Mouse (Mus musculus) thymus, adult 2 months (tissue): ENCODE measurements around the gene Mmd2.

ENCODE experiments used
- CTCF ChIP-seq: fragments of 200-500 bp; IDR thresholded peaks from 2 replicates; pipeline ENCODE4 v1.5.1; 2012; ENCODE audit warnings: mild to moderate bottlenecking, control low read depth, low read length, moderate library complexity, borderline replicate concordance; ENCODE audit not compliant: control insufficient read depth, poor library complexity, insufficient read depth; ENCODE audit errors: extremely low read depth
- POLR2A ChIP-seq: fragments of 200-500 bp; IDR thresholded peaks from 2 replicates; pipeline ENCODE4 v1.6.1; 2012; ENCODE audit warnings: mild to moderate bottlenecking, low read length, control low read depth, moderate library complexity; ENCODE audit not compliant: control insufficient read depth, poor library complexity, insufficient read depth; ENCODE audit errors: extremely low read depth

DNA sequence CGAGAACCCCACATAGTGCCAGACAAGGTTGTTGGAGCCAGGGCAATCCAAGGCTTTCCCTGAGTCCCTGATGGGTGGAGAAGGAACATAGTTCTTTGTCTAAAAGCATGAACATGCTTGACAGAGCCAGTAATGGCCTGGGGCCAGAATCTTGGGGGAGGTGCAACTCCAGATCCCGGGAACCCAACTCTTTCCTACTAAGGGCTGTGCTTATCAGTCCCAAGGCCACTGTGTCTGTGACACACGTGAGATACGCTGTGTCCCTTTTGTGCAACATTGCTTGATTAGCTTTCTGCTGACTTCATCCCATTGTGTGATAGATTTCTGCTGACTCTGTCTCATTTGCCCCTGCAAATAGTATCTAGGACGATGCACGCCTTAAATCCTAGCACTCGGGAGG is 31.8 kb downstream of the Mmd2 start:
- TF ChIP-seq POLR2A (no peak), CTCF (no peak)
